Mouse (Mus musculus) small intestine, adult 2 months (tissue): ENCODE measurements at regions not wholly inside any gene's neighbourhood (a gene's known extent, or its start where the extent isn't known, plus 50 kb on each side); places are given as distances from the start of the nearest gene placed in this dataset.

Source experiments
- CTCF ChIP-seq: fragments of 200-500 bp; IDR thresholded peaks from 2 replicates; pipeline ENCODE4 v1.5.1; 2012; ENCODE audit warnings: low read depth, mild to moderate bottlenecking, control low read depth, inconsistent platforms, low read length, moderate library complexity, mixed read lengths; ENCODE audit not compliant: insufficient replicate concordance, insufficient read length; ENCODE audit errors: extremely low read depth
- POLR2A ChIP-seq: fragments of 200-500 bp; IDR thresholded peaks from 2 replicates; pipeline ENCODE4 v1.6.1; 2012; ENCODE audit warnings: low read depth, mild to moderate bottlenecking, control low read depth, inconsistent platforms, low read length, moderate library complexity

GRCm38 (mm10) chr5:100227888-100228287 lies 68.3 kb upstream of the Tmem150c start:
- TF ChIP-seq CTCF (no peak), POLR2A (no peak)
